Mouse (Mus musculus) skeletal muscle tissue, adult 2 months (tissue): ENCODE measurements around the gene Mcf2l.
A peak's percentile ranks its signal among the peaks of the same experiment; 100 is the strongest.

ENCODE experiments used
- DNase-seq: peaks from one replicate; pipeline ENCODE4 v3.0.0-alpha.2; 2012; ENCODE audit warnings: low read depth, low spot score

Mcf2l gene

GRCm38 (mm10) chr8:12951051-12951630 lies 77.5 kb downstream of the Mcf2l start:
- DNase-seq: no peak

GRCm38 (mm10) chr8:12952699-12953098 lies 79.1 kb downstream of the Mcf2l start:
- no peak for DNase-seq

- no peak for DNase-seq
These were observed 81.8 kb downstream of the Mcf2l start for GRCm38 (mm10) chr8:12955362-12955879.

GRCm38 (mm10) chr8:12955880-12956279 lies 82.3 kb downstream of the Mcf2l start:
- no peak for DNase-seq

GRCm38 (mm10) chr8:12956941-12957340 lies 83.3 kb downstream of the Mcf2l start:
- DNase-seq: no peak

GRCm38 (mm10) chr8:12957419-12957818 lies 83.8 kb downstream of the Mcf2l start:
- DNase-seq: no peak

GRCm38 (mm10) chr8:12960609-12961008 lies 87.0 kb downstream of the Mcf2l start:
- no peak for DNase-seq

- DNase-seq: no peak
These were observed 87.6 kb downstream of the Mcf2l start for GRCm38 (mm10) chr8:12961211-12961610.

- DNase-seq: no peak
These were observed 88.4 kb downstream of the Mcf2l start for GRCm38 (mm10) chr8:12961821-12962534.

GRCm38 (mm10) chr8:12962541-12963380 lies 89.2 kb downstream of the Mcf2l start:
- no peak for DNase-seq

- no peak for DNase-seq
These were observed 102.7 kb downstream of the Mcf2l start for GRCm38 (mm10) chr8:12976290-12976689.

- DNase-seq: no peak
These were observed 103.1 kb downstream of the Mcf2l start for GRCm38 (mm10) chr8:12976723-12977122.

- no peak for DNase-seq
These were observed 103.7 kb downstream of the Mcf2l start for GRCm38 (mm10) chr8:12977325-12977724.

- DNase-seq: no peak
These were observed 104.7 kb downstream of the Mcf2l start for GRCm38 (mm10) chr8:12978308-12978707.

- peak; percentile 71 for DNase-seq
These were observed 105.1 kb downstream of the Mcf2l start for GRCm38 (mm10) chr8:12978726-12979125.

GRCm38 (mm10) chr8:12983681-12984467 lies 110.3 kb downstream of the Mcf2l start:
- peak; percentile 12 for DNase-seq

GRCm38 (mm10) chr8:12984601-12985243 lies 111.1 kb downstream of the Mcf2l start:
- no peak for DNase-seq

GRCm38 (mm10) chr8:12985259-12985658 lies 111.7 kb downstream of the Mcf2l start:
- no peak for DNase-seq

GRCm38 (mm10) chr8:12987571-12987970 lies 114.0 kb downstream of the Mcf2l start:
- DNase-seq: no peak

GRCm38 (mm10) chr8:12988722-12989430 lies 115.3 kb downstream of the Mcf2l start:
- DNase-seq: no peak
